In genomic region chr1:189687654-189688387, GRCm38 (mm10) we compare ENCODE assay signal across 8 mouse cellular contexts. TPM values are rescaled to one million over a fixed set of nuclear protein-coding genes. Genes with fewer than 3 reads are reported as not detected.
A peak's percentile ranks its signal among the peaks of the same experiment; 100 is the strongest.
DNase-seq lines count a peak whose midpoint lies in the region; ATAC-seq and TF ChIP-seq lines count a peak whose summit lies in the region.

Gene Cenpf (minus strand): TSS chr1:189688086.

- H3K27me3 ChIP-seq in ES-Bruce4 (ENCODE audit: control insufficient read depth, insufficient read depth, low read length, poor library complexity, severe bottlenecking), result no peaks in the 10 kb centered on the region
- H3K27me3 ChIP-seq in forebrain, embryonic 13.5 days, result no peaks in the 10 kb centered on the region
- H3K27me3 ChIP-seq in liver, postnatal 0 days (ENCODE audit: insufficient read depth, low read length), result no peaks in the 10 kb centered on the region
- no peaks in the 10 kb centered on the region for H3K27me3 ChIP-seq in neural tube, embryonic 14.5 days (ENCODE audit: control insufficient read depth, insufficient read depth, low read length)

- peak; percentile 99 for DNase-seq in heart, postnatal 10 days
- peak; percentile 95 for DNase-seq in large intestine, adult 2 months (ENCODE audit: low read depth, low spot score)
- DNase-seq in liver, postnatal 0 days, result peak; percentile 99
- DNase-seq in testis, postnatal 10 days (ENCODE audit: low spot score), result peak; percentile 97

- peaks cover 2% of the 10 kb centered on the region for H3K4me1 ChIP-seq in ES-Bruce4 (ENCODE audit: control insufficient read depth, insufficient read depth, low read length)
- peaks cover 41% of the 10 kb centered on the region for H3K4me1 ChIP-seq in forebrain, embryonic 13.5 days
- H3K4me1 ChIP-seq in liver, postnatal 0 days (ENCODE audit: insufficient read depth), result 0 out of 2 replicates have a peak, but pooled peaks cover 2% of the 10 kb centered on the region
- H3K4me1 ChIP-seq in neural tube, embryonic 14.5 days (ENCODE audit: control insufficient read depth, insufficient read depth, low read length), result peaks cover 7% of the 10 kb centered on the region; the same call in 1 of the 2 replicates

- no peak for TF ChIP-seq POLR2A in ES-Bruce4 (IDR thresholded peaks at IDR 0.05; ENCODE audit: insufficient read depth, low read length)

- H3K9ac ChIP-seq in ES-Bruce4 (ENCODE audit: low read depth, poor library complexity, severe bottlenecking), result peak within 1 kb of the TSS; percentile 91
- peak within 1 kb of the TSS; percentile 82 for H3K9ac ChIP-seq in forebrain, embryonic 13.5 days
- H3K9ac ChIP-seq in liver, postnatal 0 days (replicated peaks), result peak within 1 kb of the TSS; percentile 90
- H3K9ac ChIP-seq in neural tube, embryonic 14.5 days (replicated peaks; ENCODE audit: low read depth, low read length), result no peak within 1 kb of the TSS

- TF ChIP-seq EP300 in ES-Bruce4 (IDR thresholded peaks at IDR 0.05; ENCODE audit: insufficient read depth, low read depth, low read length), result no peak
- peak; percentile 32; the same call in 1 of the 2 replicates for TF ChIP-seq EP300 in liver, postnatal 0 days (IDR thresholded peaks at IDR 0.05; ENCODE audit: low read depth)

- peaks cover 36% of the 10 kb centered on the region for H3K36me3 ChIP-seq in ES-Bruce4 (ENCODE audit: control insufficient read depth, insufficient read depth, low read length, poor library complexity, severe bottlenecking)
- peaks cover 26% of the 10 kb centered on the region for H3K36me3 ChIP-seq in forebrain, embryonic 13.5 days (ENCODE audit: poor library complexity, severe bottlenecking)
- H3K36me3 ChIP-seq in liver, postnatal 0 days (replicated peaks; ENCODE audit: insufficient read depth, low read length), result peaks cover 29% of the 10 kb centered on the region
- H3K36me3 ChIP-seq in neural tube, embryonic 14.5 days (ENCODE audit: control insufficient read depth, insufficient read depth, low read length), result no peaks in the 10 kb centered on the region

- H3K27ac ChIP-seq in ES-Bruce4 (ENCODE audit: insufficient read depth, low read length), result no peak within 1 kb of the TSS
- 0 out of 2 replicates have a peak within 1 kb of the TSS, but pooled peaks have one; percentile 10 for H3K27ac ChIP-seq in forebrain, embryonic 13.5 days
- H3K27ac ChIP-seq in liver, postnatal 0 days (ENCODE audit: low read depth), result peak within 1 kb of the TSS; percentile 58
- no peak within 1 kb of the TSS for H3K27ac ChIP-seq in neural tube, embryonic 14.5 days (ENCODE audit: low read depth, low read length)

- peak within 1 kb of the TSS; percentile 100 for H3K4me3 ChIP-seq in ES-Bruce4 (ENCODE audit: low read depth, low read length)
- peak within 1 kb of the TSS; percentile 86 for H3K4me3 ChIP-seq in forebrain, embryonic 13.5 days
- H3K4me3 ChIP-seq in liver, postnatal 0 days (ENCODE audit: low read depth, low read length), result peak within 1 kb of the TSS; percentile 84
- H3K4me3 ChIP-seq in neural tube, embryonic 14.5 days (ENCODE audit: low read depth, low read length), result peak within 1 kb of the TSS; percentile 46

- TF ChIP-seq CTCF in ES-Bruce4 (IDR thresholded peaks at IDR 0.05; ENCODE audit: low read depth, low read length), result no peak
- TF ChIP-seq CTCF in liver, postnatal 0 days (IDR thresholded peaks at IDR 0.05; ENCODE audit: low read depth), result no peak

- intact Hi-C loops in heart, postnatal 10 days (cut with DNase I), result no loop called here

- WGBS in forebrain, embryonic 13.5 days, result under 1% methylated on average over 53 of the region's 55 CpGs
- under 1% methylated on average over 55 of the region's 55 CpGs for WGBS in large intestine, adult 2 months
- WGBS in liver, postnatal 0 days (ENCODE audit: insufficient replicate concordance), result 1% methylated on average over 51 of the region's 55 CpGs
- WGBS in neural tube, embryonic 14.5 days, result under 1% methylated on average over 52 of the region's 55 CpGs

- H3K4me2 ChIP-seq in forebrain, embryonic 13.5 days, result peak within 1 kb of the TSS; percentile 90
- peak within 1 kb of the TSS; percentile 90 for H3K4me2 ChIP-seq in liver, postnatal 0 days (ENCODE audit: low read depth, low read length)
- H3K4me2 ChIP-seq in neural tube, embryonic 14.5 days (ENCODE audit: low read depth, low read length), result peak within 1 kb of the TSS; percentile 68

- no peaks in the 10 kb centered on the region for H3K9me3 ChIP-seq in ES-Bruce4 (replicated peaks; ENCODE audit: control insufficient read depth, insufficient read depth, low read length, poor library complexity, severe bottlenecking)
- no peaks in the 10 kb centered on the region for H3K9me3 ChIP-seq in forebrain, embryonic 13.5 days (replicated peaks)
- H3K9me3 ChIP-seq in liver, postnatal 0 days (ENCODE audit: low read length), result no peaks in the 10 kb centered on the region
- H3K9me3 ChIP-seq in neural tube, embryonic 14.5 days (ENCODE audit: control insufficient read depth, low read length), result no peaks in the 10 kb centered on the region

- peak; percentile 100 for ATAC-seq in cerebellum, adult (ENCODE audit: insufficient number of reproducible peaks, low FRiP score, low TSS enrichment)
- ATAC-seq in forebrain, embryonic 13.5 days, result peak; percentile 100
- peak; percentile 100 for ATAC-seq in liver, postnatal 0 days
- ATAC-seq in neural tube, embryonic 14.5 days (ENCODE audit: low read depth), result peak; percentile 100

RNA-seq across cellular contexts. Expression of gene Cenpf, which starts in this region (rescaled TPM):
- polyA plus RNA-seq in ES-Bruce4 (2011; ENCODE audit: insufficient read depth, insufficient read length, low read depth, missing spikeins), result 157 and 169 TPM in 2 replicates
- polyA plus RNA-seq in forebrain, embryonic 13.5 days (2015; fragmentation: Nextera tagmentation; extraction: Ambion mirVana), result 119 and 123 TPM in 2 replicates
- total RNA-seq in heart, postnatal 10 days (2021), result 10 to 100 TPM; 18.0 to 20.2 TPM
- 5.0 and 6.0 TPM in 2 replicates for polyA plus RNA-seq in large intestine, adult 2 months (2012; rRNA removed)
- 30.7 and 35.0 TPM in 2 replicates for polyA plus RNA-seq in liver, postnatal 0 days (2015; fragmentation: Nextera tagmentation; extraction: Ambion mirVana)
- 6.5 and 7.8 TPM in 2 replicates for polyA plus RNA-seq in neural tube, embryonic 14.5 days (2014; fragmentation: Nextera tagmentation; extraction: Ambion mirVana)

Comparison
In these comparisons a context has a peak if more than half of its experiments do, and no peak if none do; other contexts are left out.
1. H3K27ac ChIP-seq: peak in forebrain, embryonic 13.5 days (single experiment) and liver, postnatal 0 days (single experiment); none in ES-Bruce4 (single experiment) and neural tube, embryonic 14.5 days (single experiment).
2. H3K4me3 ChIP-seq: peak in every context shown above with its lines; median percentile 100 in ES-Bruce4; 86 in forebrain, embryonic 13.5 days; 84 in liver, postnatal 0 days; 46 in neural tube, embryonic 14.5 days.
3. Peak in every context shown above with its lines, with median percentiles within 50 percentile points of each other: ATAC-seq, H3K4me2 ChIP-seq and DNase-seq.